Mouse (Mus musculus) embryonic facial prominence, embryonic 11.5 days (tissue): ENCODE results near the gene Tmem50a. TPM values are rescaled to one million over a fixed set of nuclear protein-coding genes. Genes with fewer than 3 reads are reported as not detected.
A peak's percentile ranks its signal among the peaks of the same experiment; 100 is the strongest.

Experiments
- ATAC-seq: fragments of 200-750 bp; cut with Nextera tagmentation; replicated peaks from 2 replicates; pipeline ENCODE4 v1.8.0; 2017; ENCODE audit warnings: low read depth; ENCODE audit not compliant: insufficient number of reproducible peaks, low FRiP score, low TSS enrichment
- DNase-seq: peaks from one replicate; pipeline ENCODE4 v3.0.0-alpha.2; 2015; ENCODE audit warnings: low spot score
- H3K27ac ChIP-seq: fragments of 300-500 bp; sonication (generic); replicated peaks from 2 replicates; pipeline ENCODE4 v1.5.1; 2014; ENCODE audit warnings: mild to moderate bottlenecking, low read depth, low read length, control low read depth
- H3K27me3 ChIP-seq: fragments of 300-500 bp; sonication (generic); 2 replicates; pipeline ENCODE4 v1.6.1; 2014; ENCODE audit warnings: mild to moderate bottlenecking, low read length, moderate library complexity, mixed read lengths; ENCODE audit not compliant: control insufficient read depth, insufficient read depth
- H3K36me3 ChIP-seq: fragments of 300-500 bp; sonication (generic); replicated peaks from 2 replicates; pipeline ENCODE4 v1.6.1; 2014; ENCODE audit warnings: low read depth, mild to moderate bottlenecking, low read length, moderate library complexity, mixed read lengths; ENCODE audit not compliant: control insufficient read depth, insufficient read depth
- H3K4me1 ChIP-seq: fragments of 300-500 bp; sonication (generic); 2 replicates; pipeline ENCODE4 v1.6.1; 2014; ENCODE audit warnings: low read length, mixed read lengths; ENCODE audit not compliant: control insufficient read depth, insufficient read depth
- H3K4me2 ChIP-seq: fragments of 300-500 bp; sonication (generic); 2 replicates; pipeline ENCODE4 v1.6.1; 2014; ENCODE audit warnings: low read depth, mild to moderate bottlenecking, control low read depth, low read length, moderate library complexity
- H3K4me3 ChIP-seq: fragments of 300-500 bp; sonication (generic); 2 replicates; pipeline ENCODE4 v1.5.1; 2014; ENCODE audit warnings: low read depth, low read length, control low read depth
- H3K9ac ChIP-seq: fragments of 300-500 bp; sonication (generic); replicated peaks from 2 replicates; pipeline ENCODE4 v1.6.1; 2014; ENCODE audit warnings: mild to moderate bottlenecking, control low read depth, low read length
- H3K9me3 ChIP-seq: fragments of 300-500 bp; sonication (generic); replicated peaks from 2 replicates; pipeline ENCODE4 v1.6.1; 2016; ENCODE audit warnings: mild to moderate bottlenecking, low read length, inconsistent platforms, mixed read lengths; ENCODE audit not compliant: control insufficient read depth
- WGBS: fragments of 180-500 bp; shearing (Covaris S2); extraction: QIAGEN DNeasy Blood & Tissue Kit; methylation state at CpG from one replicate; pipeline ENCODE4 v1.1.7; 2014; 5-methylcytosine and 5-hydroxymethylcytosine counted together
- polyA plus RNA-seq: library from polyadenylated mRNA; unstranded; fragments of >200 nt; fragmentation: Nextera tagmentation; extraction: Ambion mirVana; gene quantifications from 2 replicates; pipeline ENCODE4 v1.2.1, GENCODE M21; 2014

The Tmem50a gene
- polyA plus RNA-seq, 1 experiment from 2014 or later: 148 TPM

DNA sequence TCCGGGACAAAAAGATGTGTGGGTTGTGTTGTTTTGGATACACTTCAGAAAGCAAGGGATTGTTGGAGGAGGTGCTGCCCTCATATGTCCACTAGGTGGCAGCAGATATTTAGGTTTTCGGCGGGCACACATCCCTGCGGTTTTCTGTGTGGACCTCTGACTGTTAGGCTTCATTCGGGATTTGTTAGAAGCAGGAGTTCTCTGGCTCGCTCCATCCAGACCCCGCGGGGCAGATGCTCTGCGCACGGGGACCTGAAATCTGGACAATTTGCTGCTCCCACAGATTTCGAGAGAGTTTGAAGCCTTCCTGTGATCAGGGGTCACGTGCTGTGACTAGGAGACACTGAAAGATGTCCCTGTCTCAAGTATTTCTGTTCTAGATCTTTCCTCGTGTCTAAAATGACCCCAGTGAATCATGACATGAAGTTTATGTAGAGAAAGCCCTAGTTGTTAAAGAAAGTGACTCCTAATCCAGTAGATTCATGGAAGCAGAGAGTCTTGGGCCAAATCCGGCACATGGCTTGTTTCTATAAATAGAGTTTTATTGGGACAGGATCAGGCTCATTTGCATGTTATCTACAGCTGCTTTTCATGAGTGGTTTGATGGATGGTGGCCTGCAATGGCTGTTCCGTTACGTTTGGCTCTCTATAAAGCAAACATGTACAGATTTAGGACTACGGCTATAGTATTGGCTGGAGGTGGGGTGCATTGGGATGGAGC, 31.4 kb upstream of the Tmem50a start:
- DNase-seq: peak; percentile 89
- Histone ChIP-seq H3K4me1 (no peaks in the 10 kb centered on the region), H3K9me3 (no peaks in the 10 kb centered on the region), H3K36me3 (no peaks in the 10 kb centered on the region), H3K4me2 (no peak overlapping the region), H3K27me3 (no peaks in the 10 kb centered on the region; the same call in 1 of the 2 replicates), H3K9ac (no peak overlapping the region), H3K27ac (no peak overlapping the region), H3K4me3 (no peak overlapping the region)
- 18% methylated on average over 17 of the region's 17 CpGs for WGBS
- ATAC-seq: no peak

DNA sequence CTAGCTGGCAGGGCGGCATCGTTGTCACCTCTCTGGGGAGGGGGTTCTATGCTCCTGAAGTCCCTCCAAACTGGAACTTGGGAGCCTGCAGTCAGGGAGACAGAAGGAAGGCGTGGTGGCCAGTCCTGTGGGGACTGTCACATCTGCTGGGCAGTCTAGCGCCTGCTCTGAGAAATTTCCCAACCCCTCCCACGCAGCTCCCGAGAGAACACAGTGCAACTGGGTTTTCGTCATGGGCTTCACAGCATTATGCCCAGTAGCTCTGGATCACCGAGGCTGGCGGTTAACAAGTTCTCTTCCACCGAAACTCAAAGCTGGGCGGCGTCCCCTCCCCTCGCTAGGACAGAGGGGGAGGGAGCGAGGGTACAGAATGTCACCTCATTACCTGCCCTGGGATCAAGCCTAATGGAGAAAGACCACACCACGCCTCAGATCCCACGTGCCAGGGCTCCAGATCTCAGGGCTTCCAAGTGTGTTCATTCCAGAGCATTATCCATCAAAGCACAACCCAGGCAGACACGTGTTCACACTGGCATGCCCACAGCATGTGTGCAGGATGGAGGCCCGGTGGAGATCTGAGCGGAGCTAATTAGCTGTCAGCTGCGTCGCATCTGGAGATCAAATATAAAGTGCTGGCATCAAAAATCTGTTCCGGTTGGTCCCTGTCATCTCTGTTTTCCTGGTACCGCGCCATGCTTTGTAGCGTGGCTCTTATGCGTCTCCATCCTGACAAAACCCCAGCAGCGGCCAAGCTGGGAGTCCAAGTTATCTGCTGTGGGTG, 29.1 kb upstream of the Tmem50a start:
- H3K4me3 ChIP-seq: no peak overlapping the region
- 48% methylated on average over 27 of the region's 27 CpGs for WGBS
- ATAC-seq: no peak

DNA sequence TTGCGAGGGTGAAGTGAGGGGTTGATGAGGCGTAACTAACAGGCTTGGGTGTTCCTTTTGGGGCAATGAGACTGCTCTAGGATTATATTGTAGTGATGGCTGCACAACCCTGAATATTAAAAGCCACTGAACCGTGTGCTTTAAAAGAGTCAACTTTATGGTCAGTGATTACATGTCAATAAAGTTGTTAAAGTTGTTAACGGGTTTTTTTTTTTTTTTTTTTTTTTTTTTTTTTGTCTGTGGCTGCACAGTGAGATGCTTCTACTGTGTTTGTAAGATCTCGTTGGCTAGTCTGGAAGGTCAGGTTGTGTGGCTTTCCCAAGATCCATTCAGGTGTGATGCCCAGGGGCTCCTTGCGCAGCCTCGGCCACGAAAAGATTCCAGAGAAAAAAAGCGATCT, 25.1 kb upstream of the Tmem50a start:
- no peak for ATAC-seq
- Histone ChIP-seq H3K36me3 (peaks cover 2% of the 10 kb centered on the region; the same call in 1 of the 2 replicates), H3K27me3 (no peaks in the 10 kb centered on the region; the same call in 1 of the 2 replicates), H3K27ac (no peak overlapping the region), H3K4me1 (no peaks in the 10 kb centered on the region), H3K9me3 (no peaks in the 10 kb centered on the region), H3K9ac (no peak overlapping the region), H3K4me2 (no peak overlapping the region), H3K4me3 (no peak overlapping the region)
- no peak for DNase-seq
- WGBS: 68% methylated on average over 9 of the region's 9 CpGs

More for the DNA sequence above, 29.1 kb upstream of the Tmem50a start:
- H3K27ac ChIP-seq: no peak overlapping the region
- no peaks in the 10 kb centered on the region for H3K4me1 ChIP-seq
- H3K9me3 ChIP-seq: no peaks in the 10 kb centered on the region
- H3K27me3 ChIP-seq: no peaks in the 10 kb centered on the region; the same call in 1 of the 2 replicates
- H3K9ac ChIP-seq: no peak overlapping the region
- no peak overlapping the region for H3K4me2 ChIP-seq
- H3K36me3 ChIP-seq: no peaks in the 10 kb centered on the region
- DNase-seq: no peak

DNA sequence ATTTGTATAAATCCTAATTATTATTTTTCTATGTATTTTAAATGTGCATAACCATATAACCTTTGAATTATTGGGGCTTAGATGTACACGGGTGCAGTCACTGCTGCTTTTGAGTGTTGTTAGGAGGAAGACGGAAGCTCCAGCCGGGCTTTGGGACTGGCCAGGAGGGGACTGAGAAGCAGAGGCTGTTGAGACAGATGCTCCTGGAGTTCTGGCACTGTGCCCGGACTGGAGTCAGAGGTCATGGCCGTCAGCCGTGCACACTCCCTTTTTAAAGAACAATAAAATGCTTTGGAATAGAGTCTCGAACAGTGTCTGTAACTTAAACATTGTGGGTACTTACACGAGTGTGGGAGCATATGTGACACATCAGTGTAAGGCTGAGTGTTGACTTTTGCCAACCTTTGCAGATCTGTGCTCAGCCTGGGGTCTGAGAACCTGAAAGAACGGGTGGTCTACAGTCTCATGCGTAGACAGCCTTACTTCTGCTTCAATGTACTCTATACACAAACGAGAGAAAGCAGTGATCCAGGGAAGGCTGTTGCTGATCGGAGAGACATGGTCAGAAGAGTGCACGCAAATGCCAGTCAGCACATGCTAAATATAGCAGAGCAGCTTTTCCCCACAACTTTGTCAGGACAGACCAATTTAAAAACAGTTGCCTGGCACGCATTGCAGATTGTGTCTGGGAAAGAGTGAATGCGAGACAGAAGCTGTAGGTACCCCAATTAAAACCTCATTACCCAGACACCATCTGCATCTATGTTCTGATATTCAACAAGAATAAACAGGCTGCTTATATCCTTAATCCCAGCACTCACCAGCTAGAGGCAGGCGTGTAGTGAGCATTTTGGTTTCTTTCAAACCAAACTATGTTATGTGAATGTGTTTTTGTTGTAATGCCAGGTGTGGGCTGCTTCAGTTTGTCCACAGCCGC, 22.7 kb upstream of the Tmem50a start:
- 77% methylated on average over 17 of the region's 17 CpGs for WGBS
- no peak for DNase-seq
- Histone ChIP-seq H3K4me2 (no peak overlapping the region), H3K36me3 (peaks cover 5% of the 10 kb centered on the region; the same call in 1 of the 2 replicates), H3K4me1 (no peaks in the 10 kb centered on the region), H3K27me3 (no peaks in the 10 kb centered on the region; the same call in 1 of the 2 replicates), H3K9ac (no peak overlapping the region), H3K4me3 (no peak overlapping the region), H3K9me3 (no peaks in the 10 kb centered on the region), H3K27ac (no peak overlapping the region)
- no peak for ATAC-seq

DNA sequence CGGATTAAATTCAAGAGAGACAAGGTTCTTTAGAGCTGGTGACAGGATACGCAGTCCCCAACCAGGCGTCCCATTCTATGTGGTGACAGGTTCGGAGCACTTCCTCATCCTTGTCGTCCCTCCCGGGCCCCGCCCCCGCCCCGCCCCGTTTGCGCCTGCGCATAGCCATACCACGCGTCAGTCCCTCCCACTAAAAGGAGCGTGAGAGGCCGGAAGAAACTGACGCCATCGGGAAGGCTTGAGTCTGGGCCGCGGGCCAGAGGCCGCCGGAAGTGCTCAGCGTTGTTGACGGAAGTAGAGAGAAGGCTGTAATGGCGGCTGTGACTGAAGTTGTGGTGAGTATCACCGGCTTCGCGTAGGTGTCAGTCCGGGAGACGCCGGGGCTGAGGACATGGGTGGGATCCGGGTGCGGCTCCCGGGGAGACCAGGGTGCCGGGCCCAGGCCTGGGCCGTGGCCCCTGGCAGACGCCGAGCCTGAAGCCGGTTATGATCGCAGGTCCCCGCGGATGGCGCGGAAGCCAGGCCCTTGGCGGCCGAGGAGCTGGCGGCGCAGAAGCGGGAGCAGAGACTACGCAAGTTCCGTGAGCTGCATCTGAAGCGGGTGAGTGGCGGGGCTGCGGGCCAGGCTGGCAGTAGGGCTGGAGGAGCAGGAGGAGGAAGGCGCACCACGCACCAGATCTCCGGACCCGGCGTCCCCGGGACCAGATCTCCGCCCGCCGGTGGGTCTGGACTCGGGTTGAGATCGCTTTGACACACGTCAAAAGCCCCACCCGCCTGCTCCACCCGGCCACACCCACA, 16.1 kb upstream of the Tmem50a start, which contains the start of gene Syf2:
TSS of gene Syf2 (plus strand) at position 215 of the 798 bp plus-strand sequence.
- Histone ChIP-seq H3K27me3 (no peaks in the 10 kb centered on the region), H3K4me3 (peak within 1 kb of the TSS; percentile 79), H3K36me3 (peaks cover 6% of the 10 kb centered on the region), H3K4me2 (peak within 1 kb of the TSS; percentile 59), H3K4me1 (no peaks in the 10 kb centered on the region), H3K9me3 (no peaks in the 10 kb centered on the region), H3K9ac (peak within 1 kb of the TSS; percentile 63), H3K27ac (no peak within 1 kb of the TSS)
- ATAC-seq (peak; percentile 95), DNase-seq (peak; percentile 98)
- WGBS: under 1% methylated on average over 68 of the region's 68 CpGs

DNA sequence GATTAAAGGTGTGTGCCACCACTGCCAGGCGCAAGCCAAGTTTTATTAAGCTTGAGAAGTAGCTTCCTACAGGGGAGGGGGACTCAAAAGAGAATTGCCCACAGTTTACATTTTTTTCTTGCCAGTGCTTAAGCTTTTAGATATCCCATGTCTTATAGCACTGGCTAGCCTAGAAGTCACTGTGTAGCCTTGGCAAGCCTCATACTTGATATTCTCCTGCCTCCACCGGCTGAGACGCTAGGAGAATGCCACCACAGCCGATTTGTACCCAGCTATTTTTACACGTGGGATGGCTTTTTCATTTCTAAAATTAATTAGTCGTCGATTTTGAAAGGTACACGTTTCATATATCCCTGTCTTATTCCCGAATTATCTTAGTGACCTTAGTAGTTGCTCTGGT, 15.4 kb upstream of the Tmem50a start:
- Histone ChIP-seq H3K36me3 (peaks cover 5% of the 10 kb centered on the region), H3K9me3 (no peaks in the 10 kb centered on the region), H3K4me1 (no peaks in the 10 kb centered on the region; the same call in 1 of the 2 replicates), H3K27me3 (no peaks in the 10 kb centered on the region), H3K9ac (no peak overlapping the region), H3K27ac (no peak overlapping the region), H3K4me2 (peak overlapping the region; percentile 59), H3K4me3 (peak overlapping the region; percentile 79)
- ATAC-seq (no peak), DNase-seq (no peak)
- WGBS: 33% methylated on average over 9 of the region's 9 CpGs

DNA sequence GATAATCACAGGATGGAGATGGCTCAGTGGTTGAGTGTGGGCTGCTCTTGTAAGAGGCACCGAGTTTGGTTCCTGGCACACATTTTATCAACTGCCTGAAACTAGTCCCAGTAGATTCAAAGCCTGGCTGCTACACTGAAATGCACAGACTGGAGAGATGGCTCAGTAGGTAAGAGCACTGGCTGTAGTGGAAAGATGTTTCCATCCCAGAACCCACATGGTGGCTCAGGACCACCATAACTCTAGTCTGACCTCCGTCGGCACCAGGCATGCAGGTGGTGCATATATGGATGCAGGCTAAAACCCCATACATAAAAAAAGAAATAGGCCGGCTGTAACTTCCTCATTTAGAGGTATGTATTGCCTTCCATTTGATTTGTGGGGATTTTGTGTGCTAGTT, 14.7 kb upstream of the Tmem50a start:
- no peak overlapping the region for H3K4me2 ChIP-seq
- H3K27ac ChIP-seq: no peak overlapping the region
- ATAC-seq (no peak), DNase-seq (no peak)
- 88% methylated on average over 4 of the region's 4 CpGs for WGBS
- H3K36me3 ChIP-seq: peaks cover 4% of the 10 kb centered on the region
- H3K9me3 ChIP-seq: no peaks in the 10 kb centered on the region
- no peak overlapping the region for H3K9ac ChIP-seq
- no peaks in the 10 kb centered on the region for H3K27me3 ChIP-seq
- H3K4me1 ChIP-seq: no peaks in the 10 kb centered on the region; the same call in 1 of the 2 replicates
- H3K4me3 ChIP-seq: no peak overlapping the region
